Mouse (Mus musculus) myocyte (in vitro differentiated cells): ENCODE measurements around the gene Pcna.

Experiments used
- MAX ChIP-seq: IDR thresholded peaks from one replicate; pipeline ENCODE4 v1.6.1; 2011; ENCODE audit warnings: low read depth, mild to moderate bottlenecking, control low read depth
- POLR2A ChIP-seq: IDR thresholded peaks from one replicate; pipeline ENCODE4 v1.6.1; 2011; ENCODE audit warnings: low read depth, mild to moderate bottlenecking, control low read depth, moderate library complexity; ENCODE audit not compliant: insufficient read length
- POLR2AphosphoS2 ChIP-seq: IDR thresholded peaks from one replicate; pipeline ENCODE4 v1.6.1; 2011; ENCODE audit warnings: low read depth, control low read depth; ENCODE audit not compliant: insufficient read length
- SRF ChIP-seq: IDR thresholded peaks from one replicate; pipeline ENCODE4 v1.6.1; 2011; ENCODE audit warnings: low read depth; ENCODE audit not compliant: control insufficient read depth, insufficient read length

DNA sequence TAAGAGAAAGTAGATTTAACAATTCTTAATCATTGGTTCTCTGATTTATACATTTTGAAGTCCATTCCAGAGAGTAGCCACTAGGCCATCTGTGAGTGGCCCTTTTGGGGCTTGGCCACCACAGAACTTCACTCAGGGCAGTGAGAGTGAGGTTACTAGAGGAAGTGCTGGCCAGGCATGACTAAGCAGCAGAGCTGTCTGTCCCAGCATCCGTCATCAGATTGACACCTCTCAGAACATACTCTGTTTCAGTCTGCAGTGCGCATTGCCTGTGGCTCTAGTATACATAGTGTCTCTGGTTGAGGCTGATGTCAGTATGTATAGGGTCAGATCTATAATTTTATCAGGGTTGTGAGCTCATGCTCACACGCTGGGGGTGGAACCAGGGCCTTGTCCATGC is 16.1 kb upstream of the Pcna start:
- no peak for TF ChIP-seq POLR2A
- TF ChIP-seq MAX, result no peak
- TF ChIP-seq POLR2AphosphoS2, result no peak
- TF ChIP-seq SRF, result no peak
